Mouse (Mus musculus): ENCODE data around the gene Daam1.

Daam1 gene

GRCm38 (mm10) chr12:71863846-71864543 lies 33.1 kb downstream of the Daam1 start:
- DNase-seq (ENCODE audit: low read depth) = no peak

GRCm38 (mm10) chr12:71864544-71864897 lies 33.6 kb downstream of the Daam1 start:
- no peak for DNase-seq (ENCODE audit: low read depth)

- no peak for DNase-seq (ENCODE audit: low read depth)
Measured at GRCm38 (mm10) chr12:71865937-71866336, 35.1 kb downstream of the Daam1 start.

- no peak for DNase-seq (ENCODE audit: low read depth)
Measured at GRCm38 (mm10) chr12:71867345-71868240, 36.7 kb downstream of the Daam1 start.

GRCm38 (mm10) chr12:71870644-71871043 lies 39.8 kb downstream of the Daam1 start:
- no peak for DNase-seq (ENCODE audit: low read depth)

- no peak for DNase-seq (ENCODE audit: low read depth)
Measured at GRCm38 (mm10) chr12:71872330-71872729, 41.5 kb downstream of the Daam1 start.

GRCm38 (mm10) chr12:71874561-71874960 lies 43.7 kb downstream of the Daam1 start:
- no peak for DNase-seq (ENCODE audit: low read depth)

GRCm38 (mm10) chr12:71874984-71875383 lies 44.1 kb downstream of the Daam1 start:
- DNase-seq (ENCODE audit: low read depth) = no peak

- DNase-seq (ENCODE audit: low read depth) = no peak
Measured at GRCm38 (mm10) chr12:71875761-71876489, 45.0 kb downstream of the Daam1 start.

GRCm38 (mm10) chr12:71880987-71881386 lies 50.1 kb downstream of the Daam1 start:
- DNase-seq (ENCODE audit: low read depth) = no peak

GRCm38 (mm10) chr12:71881477-71881876 lies 50.6 kb downstream of the Daam1 start:
- DNase-seq (ENCODE audit: low read depth) = no peak

GRCm38 (mm10) chr12:71883066-71883711 lies 52.3 kb downstream of the Daam1 start:
- DNase-seq (ENCODE audit: low read depth) = no peak

- peak; percentile 84 for DNase-seq (ENCODE audit: low read depth)
Measured at GRCm38 (mm10) chr12:71885170-71885574, 54.3 kb downstream of the Daam1 start.

- no peak for DNase-seq (ENCODE audit: low read depth)
Measured at GRCm38 (mm10) chr12:71885717-71886116, 54.8 kb downstream of the Daam1 start.

- no peak for DNase-seq (ENCODE audit: low read depth)
Measured at GRCm38 (mm10) chr12:71886406-71886805, 55.5 kb downstream of the Daam1 start.

- no peak for DNase-seq (ENCODE audit: low read depth)
Measured at GRCm38 (mm10) chr12:71886941-71887340, 56.1 kb downstream of the Daam1 start.

GRCm38 (mm10) chr12:71888370-71888769 lies 57.5 kb downstream of the Daam1 start:
- DNase-seq (ENCODE audit: low read depth) = peak; percentile 86

- DNase-seq (ENCODE audit: low read depth) = no peak
Measured at GRCm38 (mm10) chr12:71889266-71889665, 58.4 kb downstream of the Daam1 start.

GRCm38 (mm10) chr12:71890282-71890681 lies 59.4 kb downstream of the Daam1 start:
- no peak for DNase-seq (ENCODE audit: low read depth)

- DNase-seq (ENCODE audit: low read depth) = no peak
Measured at GRCm38 (mm10) chr12:71891729-71892355, 61.0 kb downstream of the Daam1 start.

GRCm38 (mm10) chr12:71892996-71893605 lies 62.2 kb downstream of the Daam1 start:
- no peak for DNase-seq (ENCODE audit: low read depth)
